Comparison of ENCODE assay signal across 10 mouse cellular contexts in the genomic region with DNA sequence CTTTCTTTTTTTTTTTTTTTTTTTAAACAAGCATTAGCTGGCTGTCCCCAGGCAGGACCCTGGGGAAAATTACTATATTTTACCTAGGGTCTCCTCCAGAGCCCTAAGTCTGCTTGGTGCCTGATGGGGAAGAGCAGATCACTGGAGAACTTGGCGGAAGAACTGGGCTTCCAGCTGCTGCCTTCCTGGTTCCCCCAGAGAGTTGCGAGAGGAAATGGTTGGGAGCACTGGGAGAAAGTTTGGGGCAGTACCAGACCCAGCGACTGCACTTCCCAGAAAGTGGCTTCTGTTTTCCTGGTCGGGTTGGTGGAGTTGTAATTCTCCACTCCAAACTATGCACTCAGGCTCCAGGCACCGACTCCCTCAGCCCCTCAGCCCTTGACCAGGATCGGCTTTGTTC. TPM values are rescaled to one million over a fixed set of nuclear protein-coding genes. Genes with fewer than 3 reads are reported as not detected.
DNase-seq lines count a peak whose midpoint lies in the region; ATAC-seq and TF ChIP-seq lines count a peak whose summit lies in the region.
"Had no signal": no experiment of that assay in that cellular context is flagged by ENCODE, and none has a peak within 500 bp of the region (broad histone marks: within the 10 kb centered on the region; RNA-seq: fewer than 3 reads in every experiment).

No protein-coding gene starts in this region.

- peaks cover 14% of the 10 kb centered on the region; the same call in 1 of the 2 replicates for H3K4me1 ChIP-seq in forebrain, embryonic 11.5 days (replicated peaks; ENCODE audit: control insufficient read depth, insufficient read depth, low read length)
- H3K4me1 ChIP-seq in midbrain, postnatal 0 days (ENCODE audit: insufficient read depth, low read length) = peaks cover 6% of the 10 kb centered on the region; the same call in 1 of the 2 replicates

- no peaks in the 10 kb centered on the region for H3K36me3 ChIP-seq in forebrain, embryonic 11.5 days (ENCODE audit: control insufficient read depth, insufficient read depth, low read length)
- no peaks in the 10 kb centered on the region for H3K36me3 ChIP-seq in midbrain, postnatal 0 days (ENCODE audit: insufficient read depth, low read length)

- ATAC-seq in forebrain, embryonic 11.5 days (replicated peaks; ENCODE audit: low FRiP score) = no peak
- no peak for ATAC-seq in midbrain, postnatal 0 days (ENCODE audit: low FRiP score)

- H3K27me3 ChIP-seq in forebrain, embryonic 11.5 days (ENCODE audit: control insufficient read depth, insufficient read depth, low read length) = peaks cover 31% of the 10 kb centered on the region
- H3K27me3 ChIP-seq in midbrain, postnatal 0 days (ENCODE audit: insufficient read depth, low read length) = peaks cover 22% of the 10 kb centered on the region; the same call in 1 of the 2 replicates

- H3K4me3 ChIP-seq in forebrain, embryonic 11.5 days (ENCODE audit: low read depth, low read length) = no peak overlapping the region
- peak overlapping the region; percentile 60 for H3K4me3 ChIP-seq in midbrain, postnatal 0 days (ENCODE audit: low read depth, low read length)

- H3K4me2 ChIP-seq in forebrain, embryonic 11.5 days (ENCODE audit: low read depth, low read length, severe bottlenecking) = peak overlapping the region; percentile 21; the same call in 1 of the 2 replicates
- peak overlapping the region; percentile 99 for H3K4me2 ChIP-seq in midbrain, postnatal 0 days (ENCODE audit: low read depth, low read length, poor library complexity, severe bottlenecking)

- H3K9ac ChIP-seq in forebrain, embryonic 11.5 days (ENCODE audit: low read length) = no peak overlapping the region
- H3K9ac ChIP-seq in midbrain, postnatal 0 days (replicated peaks; ENCODE audit: low read length, poor library complexity, severe bottlenecking) = no peak overlapping the region

- H3K27ac ChIP-seq in forebrain, embryonic 11.5 days (ENCODE audit: low read depth, low read length) = no peak overlapping the region
- H3K27ac ChIP-seq in midbrain, postnatal 0 days (ENCODE audit: low read depth, low read length) = no peak overlapping the region

- no peaks in the 10 kb centered on the region; the same call in 1 of the 2 replicates for H3K9me3 ChIP-seq in forebrain, embryonic 11.5 days (ENCODE audit: control insufficient read depth, low read length)
- H3K9me3 ChIP-seq in midbrain, postnatal 0 days (ENCODE audit: low read length) = peaks cover 5% of the 10 kb centered on the region; the same call in 1 of the 2 replicates

- intact Hi-C loops in heart, postnatal 25 days (cut with DNase I) = no loop called here
- intact Hi-C loops in left cerebral cortex, postnatal 14 days (cut with DNase I) = loop anchor here (5.0 to 10.0 kb wide), 2 partner anchors 155 to 393 kb away; no protein-coding TSS in a partner anchor

- TF ChIP-seq CTCF in midbrain, postnatal 0 days (IDR thresholded peaks at IDR 0.05) = no peak

- WGBS in forebrain, embryonic 11.5 days = 9% methylated on average over 6 of the region's 6 CpGs
- WGBS in midbrain, postnatal 0 days = 21% methylated on average over 6 of the region's 6 CpGs

- DNase-seq in kidney, postnatal 10 days = peak; percentile 45
- DNase-seq in kidney, adult 18-20 months = no peak
- DNase-seq in forebrain, embryonic 11.5 days (ENCODE audit: low spot score) = no peak
- DNase-seq in heart, postnatal 25 days (ENCODE audit: low spot score) = peak; percentile 8
- no peak for DNase-seq in midbrain, postnatal 0 days (ENCODE audit: low spot score)
- DNase-seq in left cerebral cortex, postnatal 14 days (ENCODE audit: low spot score in 2 of 2) = no peak
- no peak for DNase-seq in urinary bladder, adult 18-20 months (ENCODE audit: low spot score in 2 of 2)
- DNase-seq in spleen, postnatal 14 days (ENCODE audit: low spot score in 2 of 2) = no peak
- DNase-seq: adrenal gland, postnatal 25 days; right cerebral cortex, adult 18-20 months had no signal

RNA-seq across cellular contexts. Expression of a gene that starts 1.7 kb away (rescaled TPM):
- polyA plus RNA-seq in forebrain, embryonic 11.5 days (2014; fragmentation: Nextera tagmentation; extraction: Ambion mirVana) = 9.0 and 9.7 TPM in 2 replicates
- 10 to 100 TPM; 12.8 to 12.9 TPM for total RNA-seq in heart, postnatal 25 days (2021)
- 32.9 and 35.7 TPM in 2 replicates for total RNA-seq in midbrain, postnatal 0 days (2014; rRNA removed)
- 39.5 and 40.2 TPM in 2 replicates for polyA plus RNA-seq in midbrain, postnatal 0 days (2015; fragmentation: Nextera tagmentation; extraction: Ambion mirVana)
- 10 to 100 TPM; 37.6 to 43.5 TPM for total RNA-seq in left cerebral cortex, postnatal 14 days (2021)

Comparison
In these comparisons a context has a peak if more than half of its experiments do, and no peak if none do; other contexts are left out.
1. DNase-seq: peak in kidney, postnatal 10 days (single experiment) and heart, postnatal 25 days (single experiment); none in kidney, adult 18-20 months (single experiment), forebrain, embryonic 11.5 days (single experiment), midbrain, postnatal 0 days (single experiment), left cerebral cortex, postnatal 14 days (0 of 2), urinary bladder, adult 18-20 months (0 of 2) and spleen, postnatal 14 days (0 of 2).